Mouse (Mus musculus): ENCODE results near the gene Lgr6. TPM values are rescaled to one million over a fixed set of nuclear protein-coding genes. Genes with fewer than 3 reads are reported as not detected.

The Lgr6 gene
- total RNA-seq (2021) = 1 to 10 TPM; 1.2 to 1.3 TPM
- long read RNA-seq, experiment 1, full-length matches to known transcripts = 1 of 3 reads
- long read RNA-seq, experiment 1, partial matches to known transcripts = 1 of 3 reads
- long read RNA-seq, experiment 1, other reads (novel, unspliced or antisense) = 1 of 3 reads
- long read RNA-seq, experiment 2, full-length matches to known transcripts = 3 of 5 reads
- long read RNA-seq, experiment 2, partial matches to known transcripts = 0 of 5 reads
- long read RNA-seq, experiment 2, other reads (novel, unspliced or antisense) = 2 of 5 reads

GRCm38 (mm10) chr1:135105124-135105523 is at the start of gene Lgr6:
TSS of gene Lgr6 (minus strand) at chr1:135105276.
- DNase-seq (ENCODE audit: low spot score in 2 of 2) = no peak

- DNase-seq (ENCODE audit: low spot score in 2 of 2) = peak in 1 of 2 experiments; percentile 65
These were observed 49.4 kb upstream of the Lgr6 start for GRCm38 (mm10) chr1:135154411-135154959.

DNA sequence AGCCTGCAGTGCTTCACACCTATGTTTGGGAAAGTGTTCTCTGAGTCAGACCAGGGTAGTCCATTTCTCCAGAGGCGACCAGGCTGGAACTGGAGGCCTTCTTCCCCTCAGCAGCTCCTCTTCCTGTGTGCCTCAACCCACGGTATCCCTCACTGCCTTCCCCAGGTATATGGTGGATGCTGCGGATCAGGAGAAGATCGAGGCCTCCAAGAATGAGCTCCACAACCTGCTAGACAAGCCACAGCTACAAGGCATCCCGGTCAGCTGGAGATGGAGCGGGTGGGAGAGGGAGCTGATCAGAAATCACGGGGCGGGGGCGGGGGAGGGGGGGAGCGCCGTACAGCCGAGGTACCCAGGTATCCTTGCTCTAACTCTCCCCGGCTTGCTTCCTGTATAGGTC is 48.9 kb upstream of the Lgr6 start:
- DNase-seq (ENCODE audit: low spot score in 2 of 2) = no peak

DNA sequence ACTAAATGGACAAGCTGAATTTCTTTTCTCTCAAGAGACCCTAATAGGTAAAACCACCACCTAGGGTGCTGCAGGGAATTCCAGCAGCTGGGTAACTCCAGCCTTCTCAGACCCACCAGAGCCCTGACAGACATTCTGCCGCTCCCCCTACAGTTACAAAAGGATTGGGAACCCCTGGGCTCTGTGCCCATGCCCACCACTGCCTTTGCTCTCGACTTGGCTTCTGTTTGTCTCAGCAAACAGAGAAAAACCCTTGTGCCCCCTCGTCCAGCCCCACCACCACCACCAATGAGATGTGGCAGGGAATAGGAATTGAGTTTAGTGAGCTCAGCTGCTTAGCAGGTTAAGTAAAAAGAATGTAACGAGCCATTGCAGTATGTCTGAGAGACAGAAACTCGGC is 43.9 kb upstream of the Lgr6 start:
- no peak for DNase-seq (ENCODE audit: low spot score in 2 of 2)

DNA sequence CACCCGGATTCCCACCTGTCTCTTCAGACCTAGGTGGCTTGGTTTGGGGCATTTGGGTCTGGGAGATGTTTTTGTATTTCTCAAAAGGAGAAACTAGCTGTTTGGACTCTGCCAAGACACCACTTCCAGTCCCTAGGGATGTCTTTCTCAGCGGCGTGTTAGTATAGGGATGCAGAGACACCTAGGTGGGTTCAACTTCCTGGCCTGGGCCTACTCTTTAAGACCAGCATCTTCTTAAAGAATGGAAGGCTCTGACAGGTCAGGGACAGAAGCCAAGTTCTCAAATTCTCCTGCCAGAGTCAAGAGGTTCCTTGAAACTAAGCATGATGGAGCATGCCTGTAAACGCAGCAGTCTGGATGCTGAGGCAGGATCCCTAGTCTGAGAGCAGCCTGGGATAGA is 43.4 kb upstream of the Lgr6 start:
- DNase-seq (ENCODE audit: low spot score in 2 of 2) = no peak

- DNase-seq (ENCODE audit: low spot score in 2 of 2) = no peak
These were observed 42.6 kb upstream of the Lgr6 start for GRCm38 (mm10) chr1:135147702-135148058.

DNA sequence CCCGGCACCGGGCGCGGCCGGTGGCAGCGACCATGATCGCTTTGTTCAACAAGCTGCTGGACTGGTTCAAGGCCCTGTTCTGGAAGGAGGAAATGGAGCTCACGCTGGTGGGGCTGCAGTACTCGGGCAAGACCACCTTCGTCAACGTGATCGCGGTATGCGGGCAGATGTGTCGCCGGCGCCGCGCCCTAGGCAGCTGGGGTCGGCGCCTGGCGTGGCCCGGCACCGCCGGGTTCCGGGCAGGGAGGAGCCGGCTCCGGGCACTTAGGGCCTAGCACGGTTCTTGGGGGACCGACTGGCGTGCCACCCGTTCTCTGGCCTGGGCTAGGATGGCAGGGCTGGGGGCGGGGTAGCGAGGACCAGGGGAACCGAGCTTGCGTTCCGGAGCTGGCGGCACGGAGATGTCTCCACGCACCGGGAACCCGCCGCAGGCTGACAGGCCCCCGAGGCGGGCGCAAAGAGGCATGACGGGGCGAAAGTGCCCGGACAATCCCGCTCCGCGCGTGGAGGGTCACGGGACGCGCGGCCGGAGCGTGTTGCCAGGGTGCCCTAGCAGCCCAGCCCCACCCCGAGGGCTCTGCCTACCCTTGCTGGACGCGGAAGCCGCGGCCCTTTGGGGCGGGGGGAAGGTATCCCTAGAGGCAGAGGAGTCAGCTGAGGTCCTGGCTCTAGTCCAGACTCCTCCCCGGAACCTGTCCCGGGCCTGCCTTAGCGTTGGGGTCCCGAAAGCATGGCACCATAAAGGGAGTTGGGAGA is 42.0 kb upstream of the Lgr6 start:
- DNase-seq (ENCODE audit: low spot score in 2 of 2) = peak; percentile 71 to 87

DNA sequence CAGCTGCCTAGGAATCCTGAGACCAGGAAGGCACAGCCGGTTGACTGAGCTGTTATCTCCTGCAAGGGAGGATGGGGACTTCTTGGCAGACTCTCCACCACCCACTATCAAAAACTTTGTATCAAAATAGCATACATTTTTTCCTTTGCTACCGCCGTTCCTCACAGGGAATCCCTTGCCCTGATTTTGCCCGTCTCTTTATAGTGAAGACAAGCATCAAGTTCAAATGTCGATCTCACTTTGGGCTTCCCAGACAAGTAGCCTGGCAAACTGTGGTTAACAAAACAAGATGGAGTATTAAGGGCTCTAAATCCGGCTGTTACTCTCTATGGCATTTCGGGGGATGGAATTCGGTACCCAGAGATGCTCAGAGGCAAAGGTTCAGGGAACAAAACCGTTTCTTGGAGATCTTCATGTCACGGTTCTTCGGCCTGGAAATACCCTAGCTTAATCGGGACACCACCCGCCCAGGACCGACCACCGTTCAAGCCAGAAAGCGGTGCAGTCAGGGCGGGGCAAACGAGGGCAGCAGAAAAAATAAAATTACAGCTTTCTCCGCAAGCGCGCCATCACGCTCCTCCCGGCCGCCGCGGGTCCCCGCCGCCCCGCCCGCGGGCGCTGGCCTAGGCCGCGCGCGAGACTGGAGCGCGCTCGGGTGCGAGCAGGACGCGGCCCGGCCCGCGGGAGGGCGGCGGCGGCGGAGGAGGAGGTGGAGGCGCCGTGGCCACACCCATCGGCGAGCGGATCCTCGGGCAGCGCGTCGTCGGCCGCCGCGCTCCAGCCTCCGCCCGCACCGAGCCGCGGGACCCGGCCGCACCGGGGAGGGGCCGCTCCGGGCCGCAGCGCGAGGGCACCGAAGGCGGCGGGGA is 41.2 kb upstream of the Lgr6 start, which contains the start of gene Arl8a:
Arl8a (plus strand) TSS at position 748 of the 869 bp plus-strand sequence.
- DNase-seq (ENCODE audit: low spot score in 2 of 2) = peak; percentile 81 to 87

- no peak for DNase-seq (ENCODE audit: low spot score in 2 of 2)
These were observed 38.9 kb upstream of the Lgr6 start for GRCm38 (mm10) chr1:135143940-135144339.

GRCm38 (mm10) chr1:135142452-135142851 is 37.4 kb upstream of the Lgr6 start:
- no peak for DNase-seq (ENCODE audit: low spot score in 2 of 2)

DNA sequence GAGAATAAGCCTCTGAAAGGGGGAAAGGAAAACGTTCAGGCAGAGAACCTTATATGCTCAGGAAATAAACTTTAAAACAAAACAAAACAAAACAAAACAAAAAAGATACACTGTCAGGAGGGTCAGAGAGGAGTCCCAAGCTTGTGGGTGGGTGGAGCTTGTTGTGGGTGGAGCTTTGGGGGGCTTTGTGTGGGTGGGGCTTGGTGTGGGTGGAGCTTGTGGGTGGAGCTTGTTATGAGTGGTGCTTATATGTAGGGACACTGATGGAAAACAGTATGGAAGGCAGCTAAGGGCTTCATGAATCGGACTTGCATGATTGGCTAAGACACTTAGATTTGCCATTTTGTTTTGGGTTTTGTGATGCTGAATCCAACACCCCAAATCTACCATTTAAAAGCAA is 34.8 kb upstream of the Lgr6 start:
- no peak for DNase-seq (ENCODE audit: low spot score in 2 of 2)

- peak in 1 of 2 experiments; percentile 49 for DNase-seq (ENCODE audit: low spot score in 2 of 2)
These were observed 31.4 kb upstream of the Lgr6 start for GRCm38 (mm10) chr1:135136500-135136899.

GRCm38 (mm10) chr1:135135111-135135787 is 30.2 kb upstream of the Lgr6 start:
- DNase-seq (ENCODE audit: low spot score in 2 of 2) = no peak

GRCm38 (mm10) chr1:135133678-135134435 is 28.8 kb upstream of the Lgr6 start:
- no peak for DNase-seq (ENCODE audit: low spot score in 2 of 2)

- no peak for DNase-seq (ENCODE audit: low spot score in 2 of 2)
These were observed 27.9 kb upstream of the Lgr6 start for GRCm38 (mm10) chr1:135132893-135133369.

GRCm38 (mm10) chr1:135132473-135132872 is 27.4 kb upstream of the Lgr6 start, which contains the start of gene Ptpn7:
TSS of gene Ptpn7 (plus strand) at chr1:135132700.
- peak; percentile 64 to 75 for DNase-seq (ENCODE audit: low spot score in 2 of 2)

DNA sequence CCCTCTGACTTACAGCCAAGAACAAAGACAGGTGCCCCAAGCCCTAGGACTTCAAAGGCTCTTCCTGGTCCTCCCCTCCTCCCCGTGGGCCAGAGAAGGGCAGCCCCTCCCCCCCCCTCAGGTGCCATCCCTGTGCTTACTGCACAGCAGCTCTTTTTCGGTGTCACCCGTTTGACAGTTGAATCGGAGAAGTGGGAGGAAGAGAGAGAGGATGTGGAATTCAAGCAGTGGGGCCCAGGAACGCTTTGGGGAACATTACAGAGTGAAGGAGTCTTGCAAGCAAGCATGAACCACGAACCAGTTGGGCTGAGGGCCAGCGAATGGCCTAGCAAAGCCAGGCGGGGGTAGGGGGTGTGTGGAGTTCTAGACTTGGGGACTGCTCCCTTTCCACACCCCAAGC is 26.5 kb upstream of the Lgr6 start:
- DNase-seq (ENCODE audit: low spot score in 2 of 2) = no peak

DNA sequence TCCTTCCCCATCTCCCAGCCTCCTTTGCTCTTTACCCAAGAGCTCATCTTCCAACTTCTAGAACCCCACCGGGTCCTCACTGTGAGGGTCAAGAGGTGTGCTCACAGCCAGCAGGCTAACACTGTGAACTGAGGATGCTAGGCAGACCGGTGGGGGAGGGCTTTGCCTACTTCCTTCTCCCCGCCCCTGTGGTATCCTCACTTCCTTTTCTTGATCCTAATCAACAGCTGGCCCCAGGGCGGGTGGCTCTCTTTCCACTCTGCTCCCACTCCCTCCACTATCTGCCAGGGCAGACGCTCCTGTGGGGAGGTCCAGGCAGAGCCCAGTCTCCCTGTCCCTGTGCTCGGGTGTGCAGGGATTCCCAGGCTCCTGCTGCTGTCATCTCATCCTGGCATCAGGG is 26.0 kb upstream of the Lgr6 start:
- no peak for DNase-seq (ENCODE audit: low spot score in 2 of 2)

- no peak for DNase-seq (ENCODE audit: low spot score in 2 of 2)
These were observed 25.4 kb upstream of the Lgr6 start for GRCm38 (mm10) chr1:135130376-135131018.
